Mouse (Mus musculus) ES-Bruce4 (cell line): Measurements from ENCODE around the gene Shisa2. TPM values are rescaled to one million over a fixed set of nuclear protein-coding genes. Genes with fewer than 3 reads are reported as not detected.

ENCODE experiments used
- H3K27ac ChIP-seq: 2 replicates; pipeline ENCODE4 v1.5.1; 2012; ENCODE audit warnings: low read length, inconsistent platforms; ENCODE audit not compliant: insufficient read depth
- H3K27me3 ChIP-seq: 2 replicates; pipeline ENCODE4 v1.6.1; 2012; ENCODE audit warnings: mild to moderate bottlenecking, low read length, inconsistent platforms; ENCODE audit not compliant: control insufficient read depth, poor library complexity, insufficient read depth, severe bottlenecking
- H3K36me3 ChIP-seq: 2 replicates; pipeline ENCODE4 v1.6.1; 2012; ENCODE audit warnings: inconsistent platforms, mild to moderate bottlenecking, low read length, moderate library complexity; ENCODE audit not compliant: control insufficient read depth, poor library complexity, insufficient read depth, severe bottlenecking
- H3K4me1 ChIP-seq: one replicate; pipeline ENCODE4 v1.8.1; 2011; ENCODE audit warnings: low read length; ENCODE audit not compliant: control insufficient read depth, insufficient read depth
- H3K4me3 ChIP-seq: 2 replicates; pipeline ENCODE4 v1.5.1; 2011; ENCODE audit warnings: low read depth, mild to moderate bottlenecking, low read length
- H3K9ac ChIP-seq: 2 replicates; pipeline ENCODE4 v1.6.1; 2012; ENCODE audit warnings: low read depth, mild to moderate bottlenecking, inconsistent platforms; ENCODE audit not compliant: poor library complexity, severe bottlenecking
- H3K9me3 ChIP-seq: replicated peaks from 2 replicates; pipeline ENCODE4 v1.6.1; 2012; ENCODE audit warnings: mild to moderate bottlenecking, low read length, inconsistent platforms; ENCODE audit not compliant: control insufficient read depth, poor library complexity, insufficient read depth, severe bottlenecking
- CTCF ChIP-seq: IDR thresholded peaks from one replicate; pipeline ENCODE4 v1.8.1; 2011; ENCODE audit warnings: low read depth, low read length
- EP300 ChIP-seq: IDR thresholded peaks from 2 replicates; pipeline ENCODE4 v1.6.1; 2011; ENCODE audit warnings: low read depth, low read length; ENCODE audit not compliant: insufficient read depth
- POLR2A ChIP-seq: IDR thresholded peaks from one replicate; pipeline ENCODE4 v1.8.1; 2011; ENCODE audit warnings: low read length; ENCODE audit not compliant: insufficient read depth
- polyA plus RNA-seq: library from polyadenylated mRNA; stranded (reverse); fragments of >200 nt; gene quantifications from 2 replicates; pipeline ENCODE4 v1.2.4, GENCODE M21; 2011; ENCODE audit warnings: low read depth; ENCODE audit not compliant: missing spikeins, insufficient read depth, insufficient read length

Shisa2 gene
- polyA plus RNA-seq, 1 experiment = 2.5 TPM

- Histone ChIP-seq H3K27ac (no peak overlapping the region), H3K36me3 (no peaks in the 10 kb centered on the region), H3K4me1 (no peaks in the 10 kb centered on the region), H3K9me3 (no peaks in the 10 kb centered on the region), H3K4me3 (no peak overlapping the region), H3K27me3 (no peaks in the 10 kb centered on the region), H3K9ac (no peak overlapping the region)
- TF ChIP-seq EP300 = no peak
- no peak for TF ChIP-seq CTCF
- TF ChIP-seq POLR2A = no peak
These were observed 8.9 kb downstream of the Shisa2 start for GRCm38 (mm10) chr14:59633988-59634387.

GRCm38 (mm10) chr14:59638906-59639703 lies 14.0 kb downstream of the Shisa2 start:
- Histone ChIP-seq H3K4me3 (no peak overlapping the region), H3K27ac (no peak overlapping the region), H3K4me1 (no peaks in the 10 kb centered on the region), H3K36me3 (no peaks in the 10 kb centered on the region), H3K27me3 (no peaks in the 10 kb centered on the region), H3K9ac (no peak overlapping the region), H3K9me3 (no peaks in the 10 kb centered on the region)
- no peak for TF ChIP-seq CTCF

GRCm38 (mm10) chr14:59641856-59642255 lies 16.7 kb downstream of the Shisa2 start:
- no peaks in the 10 kb centered on the region for H3K36me3 ChIP-seq
- H3K9ac ChIP-seq = no peak overlapping the region
- H3K27ac ChIP-seq = no peak overlapping the region
- H3K4me3 ChIP-seq = no peak overlapping the region
- H3K27me3 ChIP-seq = no peaks in the 10 kb centered on the region
- peaks cover 2% of the 10 kb centered on the region for H3K4me1 ChIP-seq
- H3K9me3 ChIP-seq = no peaks in the 10 kb centered on the region
- TF ChIP-seq POLR2A (no peak), CTCF (no peak), EP300 (no peak)

GRCm38 (mm10) chr14:59643582-59643981 lies 18.5 kb downstream of the Shisa2 start:
- H3K27me3 ChIP-seq = no peaks in the 10 kb centered on the region
- H3K9ac ChIP-seq = no peak overlapping the region
- TF ChIP-seq EP300 (no peak), CTCF (no peak), POLR2A (no peak)
- H3K4me3 ChIP-seq = no peak overlapping the region
- H3K9me3 ChIP-seq = no peaks in the 10 kb centered on the region
- no peaks in the 10 kb centered on the region for H3K36me3 ChIP-seq
- no peak overlapping the region for H3K27ac ChIP-seq
- peaks cover 2% of the 10 kb centered on the region for H3K4me1 ChIP-seq

- Histone ChIP-seq H3K9me3 (no peaks in the 10 kb centered on the region), H3K27ac (no peak overlapping the region), H3K36me3 (no peaks in the 10 kb centered on the region), H3K4me3 (no peak overlapping the region), H3K9ac (no peak overlapping the region), H3K4me1 (peaks cover 2% of the 10 kb centered on the region), H3K27me3 (no peaks in the 10 kb centered on the region)
- TF ChIP-seq POLR2A (no peak), EP300 (no peak), CTCF (no peak)
These were observed 19.1 kb downstream of the Shisa2 start for GRCm38 (mm10) chr14:59644166-59644565.

GRCm38 (mm10) chr14:59644896-59645295 lies 19.8 kb downstream of the Shisa2 start:
- Histone ChIP-seq H3K4me1 (peaks cover 2% of the 10 kb centered on the region), H3K36me3 (no peaks in the 10 kb centered on the region), H3K27me3 (no peaks in the 10 kb centered on the region), H3K9ac (no peak overlapping the region), H3K27ac (no peak overlapping the region), H3K4me3 (no peak overlapping the region), H3K9me3 (no peaks in the 10 kb centered on the region)
- TF ChIP-seq CTCF = no peak
- TF ChIP-seq POLR2A = no peak
- no peak for TF ChIP-seq EP300
